Mouse (Mus musculus): ENCODE measurements around the gene Nfam1.

Gene Nfam1

DNA sequence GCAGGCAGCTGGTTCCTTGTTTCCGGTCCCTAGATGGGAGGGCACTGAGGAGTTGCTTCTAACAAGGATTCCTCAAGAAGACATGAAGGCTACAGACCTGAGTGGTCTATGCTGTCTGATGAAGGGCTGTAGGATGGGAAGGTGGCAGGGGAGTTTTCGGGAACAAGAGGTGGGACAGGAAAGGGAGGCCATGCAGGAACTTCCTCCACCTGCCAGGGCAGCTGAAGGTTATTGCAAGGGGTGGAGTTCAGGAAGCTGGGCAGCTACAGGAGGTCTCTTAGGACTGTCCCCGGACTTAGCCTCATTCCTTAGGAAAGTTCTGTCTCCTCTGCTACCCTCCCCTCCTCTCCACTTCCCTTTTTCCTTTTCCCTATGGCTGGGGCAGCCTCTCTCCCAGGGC is 5.7 kb upstream of the Nfam1 start:
- no peak for DNase-seq (ENCODE audit: low read depth, low spot score)

DNA sequence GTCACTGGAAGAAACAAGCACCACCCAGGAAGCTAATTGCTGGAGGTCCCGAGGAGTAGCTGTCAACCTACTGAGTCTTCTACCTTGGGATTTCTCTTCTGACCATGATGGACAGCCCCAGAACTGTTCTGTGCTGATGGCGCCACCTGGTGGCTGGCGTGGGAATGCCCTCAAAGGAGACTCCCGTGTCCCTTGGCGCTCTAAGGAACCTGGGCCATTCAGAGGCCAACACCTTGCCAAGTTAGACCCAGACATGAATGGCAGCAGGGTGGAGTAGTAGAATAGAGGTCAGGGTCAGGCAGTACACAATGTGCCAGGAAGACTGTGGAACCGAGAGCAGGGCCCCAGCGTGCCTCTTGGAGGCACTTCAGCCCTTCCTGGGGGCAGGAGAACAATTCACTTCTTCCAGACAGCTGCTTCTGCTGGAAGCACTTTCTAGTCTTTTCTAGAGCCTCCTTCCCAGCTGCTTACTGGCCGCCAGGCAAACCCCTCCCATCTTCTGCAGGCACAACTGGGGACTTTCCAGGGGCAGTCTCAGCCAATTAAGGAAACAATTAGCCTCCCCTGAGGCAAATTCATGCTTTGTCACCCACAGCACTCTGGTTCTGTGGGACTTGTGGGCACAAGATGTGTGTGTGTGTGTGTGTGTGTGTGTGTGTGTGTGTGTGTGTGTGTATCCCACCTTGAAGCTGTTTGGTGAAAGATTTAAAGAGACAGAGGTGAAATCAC is 4.8 kb upstream of the Nfam1 start:
- peak; percentile 77 for DNase-seq (ENCODE audit: low read depth, low spot score)

DNA sequence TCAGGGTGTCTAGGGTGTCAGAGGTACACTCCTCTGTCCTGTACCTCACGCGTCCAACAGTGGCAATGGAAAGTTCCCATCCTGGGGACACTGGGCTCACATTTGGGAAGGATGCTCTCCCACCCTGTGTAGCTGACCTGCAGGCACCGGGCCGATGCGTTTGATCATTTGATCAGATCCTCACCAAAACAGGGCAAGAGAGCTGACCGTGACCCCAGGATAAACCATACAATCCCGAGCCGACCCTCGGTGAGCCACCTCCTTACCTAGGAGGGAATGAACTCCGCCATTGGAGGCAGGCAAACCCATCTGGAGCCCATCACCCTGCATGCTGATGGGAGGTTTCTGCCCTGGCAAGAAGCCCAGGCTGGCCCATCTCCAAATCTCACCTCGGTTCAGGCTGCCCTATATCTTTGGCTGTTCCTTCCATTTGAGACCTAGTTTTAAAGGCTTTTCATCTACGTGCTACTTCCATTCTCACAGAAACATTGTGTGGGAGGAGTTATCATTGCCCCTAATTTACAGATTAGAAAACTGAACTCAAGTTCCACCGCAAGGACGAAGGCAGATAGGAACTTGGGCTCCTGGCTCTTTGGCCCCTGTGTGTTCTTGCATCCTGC is 3.9 kb upstream of the Nfam1 start:
- DNase-seq (ENCODE audit: low read depth, low spot score): no peak

DNA sequence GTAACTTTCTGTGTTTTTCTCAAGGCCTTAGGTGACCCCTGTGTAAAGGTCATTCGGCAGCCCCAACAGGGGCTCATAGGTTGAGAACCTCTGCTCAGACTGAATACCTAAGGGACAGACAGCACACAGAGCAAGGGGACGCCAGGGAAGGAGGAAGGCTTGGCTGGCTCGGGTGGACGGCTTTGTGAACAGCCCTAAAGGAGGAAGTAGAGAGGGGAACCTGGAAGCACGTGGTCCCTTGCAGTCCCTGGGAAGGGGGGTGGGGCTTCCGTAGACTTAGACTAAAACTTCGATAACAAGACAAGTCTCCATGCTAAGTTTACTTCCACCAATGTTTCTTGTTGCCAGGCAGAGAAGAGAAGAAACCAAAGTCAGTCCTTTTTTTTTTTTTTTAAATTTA is 3.0 kb upstream of the Nfam1 start:
- DNase-seq (ENCODE audit: low read depth, low spot score): peak; percentile 30

DNA sequence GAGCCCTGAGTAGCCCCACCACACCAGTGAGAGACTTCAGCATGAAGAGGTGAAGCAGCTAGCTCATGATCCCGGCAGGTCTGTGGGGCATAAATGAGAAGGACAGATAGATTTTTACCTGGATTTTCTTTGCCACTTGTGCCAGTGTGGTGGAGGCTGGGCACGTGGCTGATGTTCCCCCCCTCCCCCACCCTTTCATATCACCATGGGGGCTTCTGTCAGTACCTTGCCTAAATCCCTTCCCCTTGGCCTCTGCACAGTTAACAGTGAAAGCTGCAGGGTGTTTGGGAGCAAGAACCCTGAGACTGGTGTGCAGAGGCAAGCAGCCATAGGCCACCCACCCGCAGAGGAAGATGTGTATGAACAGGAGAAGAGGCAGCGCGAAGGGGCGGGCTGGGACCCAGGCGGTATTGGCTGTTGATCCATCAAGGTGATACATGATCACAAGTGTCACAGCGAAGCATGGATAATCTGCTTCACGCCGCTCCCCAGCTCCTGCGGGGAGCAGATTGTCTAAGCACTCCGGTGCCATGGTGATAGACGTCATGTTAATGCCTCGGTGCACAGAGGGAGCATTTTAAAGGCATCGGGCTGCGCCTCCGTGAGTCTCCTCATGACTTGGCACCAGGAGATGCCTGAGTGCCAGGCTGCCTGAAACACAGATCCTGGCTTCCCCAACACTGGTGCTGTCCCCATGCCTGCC is 1.3 kb upstream of the Nfam1 start:
- no peak for DNase-seq (ENCODE audit: low read depth, low spot score)

DNA sequence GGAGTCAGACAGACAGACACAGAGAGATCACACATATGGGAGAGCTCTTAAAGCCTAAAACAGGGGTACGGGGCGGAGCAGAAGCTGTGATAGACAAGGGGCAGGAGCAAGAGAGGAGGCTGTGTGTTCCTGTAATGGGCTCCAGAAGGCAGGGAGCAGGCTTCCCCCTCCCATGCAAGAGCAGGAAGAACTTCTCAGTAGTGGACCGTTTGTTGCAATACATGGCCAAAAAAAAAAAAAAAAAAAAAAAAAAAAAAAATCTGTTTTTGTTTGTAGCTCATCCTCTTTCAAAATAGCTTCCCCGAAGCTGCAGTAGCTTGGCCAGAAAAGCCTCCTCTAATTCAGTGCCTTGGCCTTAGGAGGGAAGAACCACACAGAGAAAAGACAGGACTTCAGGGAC is 2.2 kb downstream of the Nfam1 start:
- no peak for DNase-seq (ENCODE audit: low read depth, low spot score)

DNA sequence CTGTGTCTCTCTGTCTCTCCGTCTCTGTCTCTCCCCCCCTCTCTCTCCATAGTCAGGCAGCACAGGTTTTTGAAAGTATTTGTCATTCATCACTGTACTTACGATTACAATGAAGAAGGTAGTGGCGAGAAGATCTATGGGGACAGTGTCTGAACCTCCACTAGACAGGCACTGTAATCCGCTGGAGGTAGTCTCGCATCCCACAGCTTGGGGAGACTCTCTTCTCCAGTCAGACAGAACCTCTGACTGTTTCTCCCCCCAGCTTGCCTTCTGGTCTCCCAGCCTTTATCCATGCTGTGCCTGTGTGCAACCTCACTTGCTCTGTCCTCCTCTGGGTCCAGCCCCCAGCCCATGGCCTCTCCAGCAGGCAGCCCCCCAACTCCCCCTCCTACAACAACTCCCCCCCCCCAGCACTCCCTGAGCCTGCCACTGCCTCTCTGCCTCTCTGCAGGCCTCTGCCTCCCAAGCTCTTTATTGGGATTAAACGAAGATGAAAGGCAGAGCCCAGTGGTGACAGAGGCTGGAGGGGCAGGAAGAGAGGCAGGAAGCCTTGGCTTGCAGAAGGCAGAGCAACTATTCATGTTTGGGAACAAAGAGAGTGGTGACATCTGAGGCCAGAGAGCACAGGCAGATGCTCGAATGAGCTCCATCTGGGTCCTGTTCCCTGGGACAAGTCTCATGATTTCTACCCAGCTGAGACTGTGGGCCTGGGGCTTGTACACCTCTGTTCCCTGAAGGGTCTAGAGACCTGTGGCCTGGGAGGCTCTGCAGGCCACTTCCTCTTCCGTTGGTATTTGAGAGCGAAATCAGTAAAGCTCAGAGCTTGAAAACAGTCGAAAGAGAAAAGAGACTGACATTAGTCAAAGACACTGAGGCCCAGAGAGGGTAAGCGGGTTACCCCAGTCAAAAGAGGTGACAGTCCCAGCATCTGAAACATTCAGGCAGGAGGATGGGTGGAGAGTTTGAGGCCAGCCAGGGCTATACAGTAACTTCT is 3.1 kb downstream of the Nfam1 start:
- DNase-seq (ENCODE audit: low read depth, low spot score): no peak

DNA sequence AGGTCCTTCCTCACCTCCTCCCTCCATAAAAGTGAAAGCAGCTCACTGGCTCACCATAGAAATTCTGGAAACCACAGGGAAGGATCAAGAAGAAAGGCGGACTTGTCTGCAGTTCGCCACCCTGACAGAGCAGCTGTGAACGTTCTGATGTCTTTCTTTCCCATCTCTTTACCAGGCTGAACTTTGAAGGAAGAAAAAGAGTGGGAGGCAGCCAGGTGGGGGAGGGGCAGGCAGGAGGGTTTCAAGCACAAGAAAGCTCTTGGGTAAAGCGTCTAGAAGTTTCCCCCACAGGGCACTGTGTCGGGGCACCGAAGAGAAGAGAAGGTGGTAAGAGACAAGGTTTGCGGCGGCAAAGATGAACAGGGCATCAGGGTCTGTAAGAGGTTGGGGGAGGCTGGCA is 7.0 kb downstream of the Nfam1 start:
- no peak for DNase-seq (ENCODE audit: low read depth, low spot score)

DNA sequence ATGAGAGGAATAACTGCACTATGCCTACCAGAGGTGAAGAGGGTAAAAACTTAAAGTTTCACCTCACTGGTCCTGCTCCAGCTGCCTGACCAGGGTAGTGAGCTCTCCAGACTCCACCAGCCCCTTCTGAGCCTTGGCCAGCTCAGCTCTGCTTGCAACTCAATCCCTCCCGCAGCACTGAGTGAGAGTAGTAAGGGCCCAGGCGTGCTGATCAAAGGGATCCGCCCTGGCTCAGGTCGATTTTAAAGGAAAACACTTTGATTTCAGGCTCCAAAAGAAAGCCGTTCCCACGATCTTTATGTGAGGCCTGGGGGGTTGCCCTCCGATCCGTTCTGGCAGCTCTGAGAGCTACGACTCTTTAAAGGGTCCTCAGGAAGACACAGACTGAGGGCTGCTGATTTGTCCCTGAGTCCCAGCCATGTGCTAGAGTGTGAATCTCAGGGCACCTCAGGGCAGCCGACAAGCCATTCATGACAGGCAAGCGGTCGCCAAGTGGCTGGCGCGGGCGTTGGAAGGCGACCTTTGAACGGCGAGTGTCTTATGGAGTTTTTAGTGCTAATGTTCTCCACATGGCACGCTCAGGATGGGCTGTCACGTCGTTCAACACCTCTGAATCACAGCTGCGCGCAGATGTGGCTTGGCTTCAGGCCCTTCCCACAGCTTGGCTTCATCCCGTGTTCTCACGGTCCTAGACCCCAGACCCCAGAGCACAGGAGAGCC is 7.9 kb downstream of the Nfam1 start:
- DNase-seq (ENCODE audit: low read depth, low spot score): no peak

DNA sequence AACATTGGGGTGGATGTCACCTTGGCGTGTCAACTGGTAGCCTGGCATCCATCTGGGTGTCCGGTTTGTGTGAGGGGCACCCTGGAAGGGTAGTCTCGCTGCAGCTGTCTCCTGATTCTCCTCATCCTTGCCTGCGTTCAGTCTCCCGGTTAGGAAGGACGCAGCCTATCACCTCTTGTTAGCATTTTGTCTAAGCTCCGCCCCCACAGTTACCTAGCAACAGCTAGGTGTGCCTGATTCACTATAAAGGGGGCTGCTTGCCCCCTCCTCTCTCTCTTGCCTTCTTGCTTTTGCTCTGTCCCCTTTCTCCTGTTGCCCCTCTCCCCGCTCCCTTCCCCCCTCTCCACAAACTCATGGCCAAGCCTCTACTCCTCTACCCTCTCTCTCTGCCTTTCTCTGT is 10.2 kb downstream of the Nfam1 start:
- no peak for DNase-seq (ENCODE audit: low read depth, low spot score)

DNA sequence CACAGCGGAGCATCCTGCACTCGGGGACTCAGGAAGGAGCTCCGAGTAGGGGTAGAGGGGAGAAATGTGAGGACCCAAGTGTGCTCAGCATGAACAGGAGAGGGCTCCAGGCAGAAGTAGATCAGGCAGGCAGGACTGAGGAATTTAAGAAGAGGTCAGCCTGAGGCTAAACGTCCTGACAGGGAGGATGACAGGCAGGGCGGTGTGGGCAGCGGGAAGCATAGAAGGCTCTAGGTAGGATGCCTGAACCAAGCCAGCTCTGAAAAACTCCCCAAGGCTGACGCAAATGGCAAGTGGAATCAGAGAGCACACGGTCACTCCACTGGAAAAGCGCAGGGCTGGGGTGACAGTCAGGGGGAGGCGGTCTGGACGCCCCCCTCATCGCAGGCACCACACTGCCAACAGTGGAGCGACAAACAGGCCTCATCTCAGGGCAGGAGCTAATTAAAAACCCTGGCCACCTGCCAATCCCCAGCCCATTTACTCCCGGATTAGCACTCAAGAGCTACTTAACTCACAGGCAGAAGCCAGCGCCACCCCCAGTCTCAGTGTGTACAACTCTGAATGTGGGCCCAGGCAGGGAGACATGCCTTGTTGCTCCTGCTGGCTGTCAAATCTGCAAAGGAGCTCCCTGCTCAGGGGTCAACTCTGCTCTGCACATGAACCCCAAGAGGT is 22.0 kb downstream of the Nfam1 start:
- DNase-seq (ENCODE audit: low read depth, low spot score): no peak

DNA sequence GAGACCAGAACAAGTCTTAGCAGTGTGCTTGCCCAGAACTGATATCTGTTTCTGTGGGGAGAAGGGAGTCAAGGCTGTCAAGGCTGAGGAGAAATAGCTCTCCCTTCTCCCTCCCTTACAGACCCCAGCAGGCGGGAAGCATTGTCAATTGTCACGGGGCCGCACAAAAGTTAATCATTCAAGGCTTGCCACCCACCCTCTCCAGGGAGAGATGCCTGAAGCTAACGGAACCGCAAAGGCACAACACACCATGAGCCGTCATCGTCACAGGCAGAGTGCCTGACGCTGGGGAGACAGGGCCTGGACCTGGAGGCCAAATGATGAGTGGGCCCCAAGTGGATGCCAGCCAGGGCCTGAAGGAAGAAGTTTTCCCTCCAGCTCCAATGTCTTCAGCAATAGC is 22.7 kb downstream of the Nfam1 start:
- DNase-seq (ENCODE audit: low read depth, low spot score): no peak

DNA sequence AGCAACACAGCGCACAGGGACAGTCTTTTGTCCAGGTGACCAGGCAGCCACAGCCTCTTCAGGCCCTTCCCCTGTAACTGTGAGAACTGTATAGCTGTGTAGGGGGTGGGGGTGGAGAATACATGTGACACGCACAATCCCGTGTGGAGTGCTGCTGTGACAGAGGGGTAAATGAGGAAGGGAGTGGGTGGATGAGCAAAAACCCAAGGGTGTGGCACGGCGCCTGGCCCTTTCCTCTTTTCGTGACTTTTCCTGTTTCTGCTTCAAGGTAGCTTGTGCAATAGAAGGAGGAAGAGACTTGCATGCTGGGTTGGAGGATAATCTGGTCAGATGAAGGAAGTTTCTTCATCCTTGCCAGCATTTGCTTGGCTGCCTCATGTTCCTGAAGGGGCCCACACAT is 23.6 kb downstream of the Nfam1 start:
- no peak for DNase-seq (ENCODE audit: low read depth, low spot score)

DNA sequence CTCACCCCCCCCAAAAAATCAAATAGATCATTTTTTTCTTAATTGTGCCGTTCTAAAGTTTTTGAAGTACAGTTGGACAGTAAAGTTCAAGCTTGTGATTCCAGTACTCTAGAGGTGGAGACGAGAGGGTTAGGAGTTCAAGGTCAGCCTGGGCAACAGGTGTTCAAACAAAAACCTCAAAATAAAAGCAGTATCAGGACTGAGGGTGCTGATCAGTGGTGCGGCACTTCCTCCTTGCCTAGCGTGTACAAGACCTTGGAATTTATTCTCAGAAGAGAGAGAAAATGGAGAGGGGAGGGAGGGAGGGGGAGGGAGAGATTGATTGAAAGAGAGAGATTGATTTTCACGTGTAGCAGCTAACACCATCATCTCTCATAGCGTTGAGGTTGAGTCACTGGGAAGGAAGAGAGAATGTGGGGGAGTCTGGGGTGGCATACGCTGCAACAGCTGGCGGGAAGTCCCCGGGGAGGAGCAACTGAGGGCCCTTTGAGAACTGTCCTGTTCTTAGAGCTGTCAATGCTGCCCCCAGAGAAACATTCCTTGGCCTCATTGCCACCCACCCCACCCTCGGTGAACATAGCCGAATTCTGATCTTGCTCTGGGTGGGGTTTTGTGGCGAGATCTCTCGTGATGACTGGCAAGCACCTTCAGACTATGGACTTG is 24.2 kb downstream of the Nfam1 start:
- DNase-seq (ENCODE audit: low read depth, low spot score): peak; percentile 61

DNA sequence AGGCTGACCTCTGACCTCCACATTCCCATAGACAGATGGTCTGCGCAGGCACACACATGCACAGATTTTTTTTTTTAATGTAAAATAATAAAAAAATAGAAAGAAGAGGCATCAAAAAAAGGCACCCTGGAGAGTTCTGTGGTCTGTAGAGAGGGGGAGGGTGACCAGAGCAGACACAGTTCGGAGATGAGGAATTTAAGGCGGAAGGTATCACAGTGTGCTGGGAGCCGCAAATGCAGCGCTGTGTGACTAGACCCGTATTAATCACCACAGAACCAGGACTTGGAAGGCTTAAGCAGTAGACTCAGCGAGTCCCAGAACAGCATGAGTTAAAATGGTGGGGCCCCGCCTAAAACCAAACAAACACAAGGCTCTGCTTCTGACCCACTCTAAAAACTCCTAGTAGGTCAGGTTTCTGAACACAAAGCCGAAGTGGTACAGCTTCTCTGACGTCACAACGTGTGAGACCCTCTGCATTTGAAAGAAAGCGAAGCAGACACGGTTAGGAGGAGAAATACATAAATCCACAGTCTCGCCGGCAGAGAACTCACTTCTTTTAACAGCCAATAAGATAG is 25.7 kb downstream of the Nfam1 start:
- DNase-seq (ENCODE audit: low read depth, low spot score): no peak

DNA sequence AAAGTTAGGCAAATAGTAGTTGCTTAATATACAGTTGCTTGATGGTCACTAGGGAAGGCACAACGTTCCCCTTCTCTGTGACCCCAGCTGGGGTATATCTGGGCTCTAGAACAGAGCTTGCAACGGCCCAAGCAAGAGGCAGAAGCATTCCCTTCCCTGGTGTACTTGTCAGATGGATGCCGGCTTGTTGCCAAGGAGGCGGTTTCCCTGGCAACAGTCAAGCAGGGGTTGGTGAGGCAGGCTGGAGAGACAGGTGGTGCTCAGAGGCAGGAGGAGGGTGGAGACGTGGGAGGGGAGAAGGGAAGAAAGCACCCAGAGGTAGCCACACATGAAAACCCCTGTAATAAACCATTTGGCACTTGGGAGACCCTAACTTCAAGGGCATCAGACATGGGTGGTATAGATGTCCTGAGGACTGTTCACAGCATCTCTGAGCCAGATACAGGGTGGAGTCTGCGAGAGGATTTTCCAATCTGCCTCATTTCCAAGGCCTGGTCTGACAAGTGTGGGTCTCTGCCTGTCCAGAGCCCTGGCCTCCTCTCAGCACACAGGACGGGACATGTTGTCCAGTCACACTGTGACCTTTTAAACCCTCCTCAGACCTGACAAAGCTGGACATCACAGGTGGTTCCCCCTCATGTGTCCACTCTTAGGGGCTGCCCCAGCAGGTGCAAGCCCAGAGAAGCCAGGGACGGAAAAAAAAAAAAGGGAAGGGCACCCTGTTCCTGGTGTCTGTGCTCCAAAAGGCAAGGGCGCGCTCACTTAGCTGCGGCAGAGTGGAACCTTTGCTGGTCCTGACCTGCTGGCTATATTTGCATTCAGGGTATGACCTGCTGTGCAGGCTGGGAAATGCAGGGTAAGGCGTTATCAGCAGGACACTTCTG is 30.2 kb downstream of the Nfam1 start:
- DNase-seq (ENCODE audit: low read depth, low spot score): no peak

DNA sequence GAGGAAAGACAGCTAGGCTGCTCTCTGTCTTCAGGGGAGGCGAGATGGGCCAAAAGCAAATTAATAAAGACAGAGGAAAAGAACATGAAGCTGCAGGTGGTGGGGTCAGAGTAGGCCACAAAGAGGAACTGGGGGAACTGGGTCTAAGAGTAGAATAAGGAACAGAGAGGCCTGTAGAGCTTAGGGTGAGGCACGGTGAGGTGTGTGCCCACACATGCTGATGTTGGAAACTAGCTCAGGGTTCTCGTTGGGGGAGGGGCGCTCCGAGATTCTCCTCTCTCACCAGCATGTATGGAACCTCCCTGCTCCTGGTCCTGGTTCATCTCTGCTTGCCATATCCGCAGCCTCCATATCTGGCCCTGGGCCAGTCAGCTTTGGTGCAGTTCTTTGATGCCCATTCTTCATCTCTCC is 34.3 kb downstream of the Nfam1 start:
- no peak for DNase-seq (ENCODE audit: low read depth, low spot score)

DNA sequence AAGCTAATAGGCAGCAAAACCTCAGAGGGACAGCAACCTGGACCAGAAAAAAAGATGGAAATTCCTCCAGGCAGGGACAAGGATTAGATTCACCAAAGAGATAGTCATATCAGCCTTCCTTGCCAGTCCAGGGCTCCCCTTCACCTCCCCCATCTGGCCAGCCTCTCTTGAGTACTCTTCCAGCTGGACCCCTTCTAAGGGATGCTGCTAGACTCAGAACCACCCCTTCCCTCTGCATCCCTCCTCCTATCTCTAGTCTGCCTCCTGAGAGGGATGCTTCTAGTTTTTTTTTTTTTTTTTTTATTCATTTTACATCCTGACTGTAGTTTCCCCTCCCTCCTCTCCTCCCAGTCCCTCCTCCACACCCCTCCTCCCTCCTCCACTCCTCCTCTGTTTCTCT is 36.7 kb downstream of the Nfam1 start:
- DNase-seq (ENCODE audit: low read depth, low spot score): no peak

DNA sequence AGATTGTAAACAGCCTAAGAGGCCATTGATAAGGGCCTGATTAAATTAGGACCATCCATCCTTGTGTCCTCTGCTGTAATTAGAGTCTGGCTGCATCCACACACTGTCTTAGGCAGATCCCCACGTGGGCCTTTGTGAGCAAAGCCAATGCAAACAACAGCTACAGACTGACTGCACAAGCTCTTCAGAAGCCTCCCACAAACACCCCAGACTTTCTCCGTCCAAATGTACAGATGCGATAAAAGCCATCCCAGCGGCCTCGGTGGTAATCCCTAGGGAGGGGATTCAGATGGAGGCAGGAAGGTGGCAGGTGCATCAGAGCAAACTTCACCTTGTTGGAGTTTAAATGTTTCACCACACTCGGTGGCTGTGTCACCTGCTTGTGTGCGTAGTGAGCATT is 37.9 kb downstream of the Nfam1 start:
- no peak for DNase-seq (ENCODE audit: low read depth, low spot score)
